Mouse (Mus musculus) natural killer cell, adult 2 months (primary cell): Measurements from ENCODE around the gene Kars.

Source experiments
- DNase-seq, 2 experiments: peaks; one replicate each; pipeline ENCODE4 v3.0.0; 2022; ENCODE audit warnings: low spot score in 2 of 2

Gene Kars

DNA sequence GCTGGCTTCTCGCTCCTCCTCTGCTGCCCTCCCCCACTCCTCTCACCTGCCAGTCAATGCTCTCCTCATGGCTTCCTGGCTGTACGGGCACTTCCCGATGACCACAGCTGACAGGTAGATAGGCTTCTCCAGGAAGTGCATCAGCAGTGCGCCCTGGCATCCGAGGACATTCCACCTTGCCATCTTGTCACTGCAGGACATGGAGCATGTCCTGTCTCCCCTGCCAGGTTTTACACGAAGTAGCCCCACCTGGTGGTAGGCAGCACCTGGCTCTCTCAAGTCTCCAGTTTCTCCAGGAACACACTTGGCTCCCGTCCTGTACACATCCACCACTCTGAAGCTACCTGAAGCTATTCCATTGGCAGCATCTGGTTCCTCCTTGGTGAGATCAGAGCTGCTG, 29.0 kb downstream of the Kars start:
- DNase-seq = no peak

DNA sequence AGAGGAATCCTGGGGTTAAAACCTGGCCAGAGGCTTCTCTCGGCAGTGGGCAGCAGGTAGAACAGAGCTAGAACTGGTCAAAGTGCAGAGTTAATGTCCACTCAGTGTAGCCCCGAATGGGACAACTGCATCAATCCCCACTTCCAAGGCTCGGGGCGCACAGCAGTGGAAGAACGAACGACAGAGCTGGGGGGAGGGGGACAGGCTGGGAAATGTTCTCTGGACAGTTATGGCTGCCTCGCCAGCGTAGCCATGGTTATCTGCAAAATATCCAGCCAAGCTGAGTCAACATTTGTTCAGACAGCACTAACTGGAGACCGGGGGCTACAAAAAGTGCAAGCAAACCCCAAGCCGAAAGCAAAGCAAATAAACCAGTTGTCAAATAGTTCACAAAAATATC, 33.0 kb downstream of the Kars start:
- no peak for DNase-seq

DNA sequence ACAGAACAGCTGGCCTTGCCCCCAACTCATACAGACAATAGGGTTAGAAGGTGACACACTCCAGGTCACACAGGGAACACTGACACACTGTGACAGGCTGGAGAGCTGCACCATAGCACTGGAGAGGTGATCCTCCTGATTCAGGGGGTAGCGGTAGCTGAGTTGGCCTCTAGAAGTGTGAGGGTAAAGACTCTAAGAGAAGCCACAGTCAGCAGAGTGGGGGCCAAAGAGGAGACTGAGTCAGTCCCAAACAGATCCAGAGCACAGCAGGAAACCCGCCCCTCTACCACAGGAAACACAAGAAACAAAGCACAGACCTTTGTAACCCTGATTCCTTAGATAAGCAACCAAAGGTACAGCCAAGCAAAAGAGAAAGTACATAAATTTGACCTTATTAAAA, 34.8 kb downstream of the Kars start:
- DNase-seq = no peak

DNA sequence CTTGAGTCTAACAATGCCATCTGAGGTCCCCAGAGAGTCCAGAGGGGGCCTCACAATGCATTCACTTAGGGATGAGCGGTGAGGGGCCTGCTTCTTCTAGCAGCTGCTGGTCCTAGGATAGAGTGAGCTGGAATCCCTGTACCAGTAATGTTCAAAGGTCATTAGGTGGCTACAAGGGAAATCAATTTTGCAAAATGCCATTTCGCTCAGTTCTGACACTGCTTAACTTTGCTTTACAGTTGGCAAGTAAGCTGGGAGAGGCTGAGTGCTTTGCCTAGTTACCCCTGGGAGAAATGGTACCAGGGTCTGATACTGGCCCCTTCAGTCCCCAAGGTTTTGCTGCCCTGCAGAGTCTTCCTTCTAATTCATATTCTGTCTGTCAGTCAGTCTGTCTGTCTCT, 35.4 kb downstream of the Kars start:
- no peak for DNase-seq

DNA sequence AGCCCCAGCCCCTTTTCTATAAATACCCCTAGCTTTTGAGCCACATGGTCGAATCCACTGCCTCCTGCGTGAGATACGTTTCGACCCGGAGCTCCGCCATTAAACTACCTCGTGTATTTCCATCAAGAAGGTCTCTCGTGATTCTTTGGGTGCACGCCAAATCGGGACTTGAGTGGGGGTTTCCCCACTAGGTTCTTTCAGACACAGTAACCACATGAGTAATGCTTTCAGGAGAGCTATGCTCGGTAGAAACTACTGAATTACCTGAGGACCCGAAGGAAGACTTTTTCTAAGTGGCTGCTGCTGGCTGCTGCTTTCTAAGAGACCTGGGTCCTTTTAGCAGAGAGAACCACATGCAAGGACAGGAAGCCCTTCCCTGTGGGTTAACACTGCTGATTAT, 37.0 kb downstream of the Kars start:
- no peak for DNase-seq

DNA sequence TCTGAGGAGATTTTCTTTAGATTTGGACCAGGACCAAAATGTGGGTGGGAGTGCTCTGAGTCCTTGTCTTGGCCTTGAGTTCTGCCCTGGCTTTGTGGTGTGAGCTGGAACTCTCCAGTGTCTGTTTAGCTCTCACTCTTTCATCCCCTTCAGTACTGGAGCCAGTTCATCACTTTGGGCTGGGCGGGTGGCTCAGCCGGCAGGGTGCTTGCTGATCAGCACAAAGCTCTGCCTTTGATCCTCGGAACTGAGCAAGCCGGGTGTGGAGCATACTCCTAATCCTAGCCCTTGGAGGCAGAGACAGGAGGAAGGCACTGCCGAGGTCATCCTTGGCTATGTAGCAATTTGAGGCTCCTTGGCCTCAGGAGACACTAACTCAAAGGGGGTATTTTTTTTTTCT, 42.1 kb downstream of the Kars start:
- no peak for DNase-seq

DNA sequence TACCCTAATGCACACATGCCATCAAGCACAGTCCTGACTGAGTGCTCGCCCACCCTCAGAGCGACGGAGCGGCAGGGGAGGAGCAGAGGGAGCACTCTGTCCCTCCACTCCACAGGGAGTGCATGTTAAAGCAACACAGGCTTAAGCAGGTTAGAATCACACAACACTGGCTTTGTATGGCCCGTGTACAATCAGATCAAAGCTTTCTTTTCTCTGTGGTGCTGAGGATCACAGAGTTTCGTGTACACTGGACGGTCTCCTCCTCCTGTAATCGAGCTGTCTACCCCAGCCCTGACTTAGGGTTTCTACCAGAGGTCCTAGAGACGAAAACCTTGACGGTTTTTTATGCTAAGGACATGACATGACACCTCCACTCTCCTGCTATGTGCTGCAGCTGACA, 42.6 kb downstream of the Kars start:
- no peak for DNase-seq

DNA sequence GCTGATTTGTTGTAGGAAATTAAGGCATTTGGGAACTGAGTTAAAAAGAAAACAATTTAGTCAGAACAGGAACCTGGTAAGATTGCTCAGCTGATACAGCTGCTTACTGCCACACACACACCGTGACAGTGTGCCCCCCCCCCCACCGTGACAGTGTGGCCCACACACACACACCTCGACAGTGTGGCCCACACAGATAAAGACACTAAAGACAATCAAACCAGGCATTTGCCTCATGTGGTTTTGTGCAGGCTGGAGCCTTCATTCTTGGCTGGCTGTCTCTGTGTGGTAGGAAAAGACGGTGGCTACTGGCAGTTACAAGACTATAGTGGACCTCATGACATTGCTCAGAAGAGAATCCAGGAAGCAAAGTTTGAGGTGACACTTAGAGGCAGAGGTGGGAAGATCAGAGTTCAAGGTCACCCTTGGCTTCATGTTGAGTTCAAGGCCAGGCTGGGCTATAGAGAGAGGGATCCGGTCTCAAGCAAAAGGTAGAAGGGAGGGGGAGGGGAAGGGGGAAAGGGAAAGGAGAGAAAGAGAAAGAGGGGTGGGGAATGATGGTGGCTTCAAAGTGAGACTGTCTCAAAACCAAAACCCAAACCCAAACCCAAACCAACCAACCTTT, 43.8 kb downstream of the Kars start:
- no peak for DNase-seq

DNA sequence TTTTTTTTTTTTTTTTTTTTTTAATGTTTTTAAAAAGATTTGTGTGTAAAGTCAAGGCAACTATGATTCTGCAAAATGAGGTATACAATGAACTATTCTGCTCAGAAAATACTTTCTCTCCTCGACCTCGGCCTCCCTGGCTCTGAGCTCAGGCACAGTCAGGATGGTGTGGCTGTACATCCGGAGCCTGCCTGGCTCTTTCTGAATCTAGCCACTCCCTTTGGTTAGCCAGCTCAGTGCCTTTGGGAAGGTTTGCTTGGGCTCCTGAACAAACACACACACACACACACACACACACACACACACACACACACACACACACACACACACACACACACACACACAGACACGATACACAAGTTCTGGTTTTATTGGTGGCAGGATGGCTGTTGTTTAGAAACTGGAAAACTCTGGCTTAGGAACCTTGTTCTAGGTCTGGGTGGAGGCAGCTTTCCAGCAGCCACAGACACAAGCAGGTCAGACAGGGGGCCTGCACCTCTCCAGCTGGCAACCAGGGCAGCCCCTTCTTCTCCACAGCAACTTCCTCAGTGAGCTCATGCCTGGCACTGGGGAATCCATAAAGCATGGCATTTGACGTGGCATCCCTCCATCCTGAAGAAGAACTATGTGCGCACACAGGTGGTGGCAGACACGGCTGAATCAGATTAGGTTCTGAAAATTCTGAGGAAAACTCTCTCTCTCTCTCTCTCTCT, 46.1 kb downstream of the Kars start:
- DNase-seq = no peak

DNA sequence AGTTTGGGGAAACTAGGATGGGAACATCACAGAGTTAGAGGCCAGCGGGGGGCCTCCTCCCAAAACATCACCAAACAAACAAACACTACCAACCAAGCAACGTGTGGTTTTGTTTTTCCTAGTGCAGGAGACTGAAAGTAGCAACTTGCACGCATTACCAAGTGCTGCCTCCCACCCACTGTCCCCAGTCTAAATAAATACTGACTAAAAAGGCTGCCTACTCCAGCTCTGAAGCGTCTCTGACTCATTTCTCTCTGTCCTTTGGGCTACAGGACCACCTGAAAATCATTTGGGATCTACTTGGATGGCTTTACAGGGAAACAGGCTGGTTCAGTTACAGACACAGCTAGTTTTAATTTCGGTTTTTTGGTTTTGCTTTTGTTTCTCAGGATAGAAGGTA, 46.8 kb downstream of the Kars start:
- no peak for DNase-seq

DNA sequence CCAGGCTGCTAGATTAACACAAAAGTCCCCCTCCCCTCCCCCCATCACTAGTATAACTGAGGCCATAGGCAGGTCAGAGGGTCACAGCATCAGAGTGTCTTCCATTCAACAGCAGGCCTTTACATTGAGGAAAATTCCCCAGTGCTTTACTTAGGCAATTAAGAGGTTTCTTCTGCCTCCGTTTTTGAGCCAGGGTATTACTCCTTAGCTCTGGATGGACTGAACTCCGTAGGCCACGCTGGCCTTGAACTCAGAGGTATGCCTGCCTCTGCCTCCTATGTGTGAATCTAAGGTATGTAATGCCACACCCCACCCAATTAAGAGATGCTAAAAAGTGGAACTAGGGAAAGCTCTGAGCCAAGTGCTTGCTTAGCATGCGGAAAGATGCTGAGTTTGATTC, 47.6 kb downstream of the Kars start:
- no peak for DNase-seq

DNA sequence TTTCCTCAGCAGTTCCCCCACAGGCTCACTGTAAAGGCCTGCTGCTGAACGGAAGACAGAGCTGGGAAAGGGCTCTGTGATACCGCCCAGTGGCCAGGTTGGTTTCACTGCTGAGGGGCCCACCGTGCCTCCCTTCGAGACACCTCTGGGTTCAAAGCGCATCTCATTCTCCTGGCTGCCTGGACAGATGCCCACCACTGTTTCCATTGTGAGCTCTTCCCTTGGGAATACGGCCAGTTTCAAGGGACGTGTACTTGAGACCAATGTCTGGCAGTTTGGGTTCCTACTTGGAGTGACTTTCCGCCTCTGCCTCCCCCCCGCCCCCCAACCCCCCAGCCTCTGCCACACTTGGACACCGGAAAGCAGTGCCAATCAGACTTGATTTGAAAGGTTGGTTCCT, 48.0 kb downstream of the Kars start:
- DNase-seq = no peak

DNA sequence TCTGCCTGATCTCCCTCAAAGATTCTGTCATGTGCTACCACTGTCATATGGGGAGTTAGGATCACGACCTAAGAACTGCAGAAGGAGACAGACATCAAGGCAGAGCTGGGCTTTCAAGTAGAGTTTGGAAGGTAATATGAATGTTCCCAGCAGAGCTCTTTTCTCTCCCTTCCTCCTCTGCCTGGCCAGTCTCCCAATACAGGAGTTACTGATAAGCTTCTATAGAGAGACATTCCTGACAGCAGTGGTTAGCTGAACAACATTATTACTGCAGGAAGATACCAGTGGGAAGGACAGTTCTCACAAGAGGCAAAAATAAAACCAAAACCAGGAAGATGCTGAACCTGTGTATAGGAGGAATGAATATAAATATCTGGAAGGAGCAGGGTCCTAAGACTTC, 48.5 kb downstream of the Kars start:
- no peak for DNase-seq

DNA sequence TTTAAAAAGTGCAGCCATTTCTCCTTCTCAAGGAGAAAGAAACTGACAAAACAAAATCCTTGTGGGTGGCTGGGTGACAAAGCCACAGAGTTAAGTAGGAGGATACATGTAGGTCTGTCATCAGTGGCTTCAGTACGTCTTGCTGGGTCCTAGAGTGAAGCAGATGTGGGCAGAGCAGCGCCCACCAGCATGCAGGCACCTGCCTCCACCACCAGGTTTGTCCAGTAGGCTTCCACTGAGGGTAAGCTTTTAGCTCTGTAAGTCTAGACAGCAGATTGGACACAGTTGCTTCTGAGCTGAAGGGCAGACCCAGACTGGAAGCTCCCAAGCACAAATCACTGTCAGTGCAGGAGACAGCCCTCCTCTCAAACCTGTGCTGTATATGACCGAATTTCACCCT, 49.8 kb downstream of the Kars start:
- DNase-seq = peak in 1 of 2 experiments; percentile 9

DNA sequence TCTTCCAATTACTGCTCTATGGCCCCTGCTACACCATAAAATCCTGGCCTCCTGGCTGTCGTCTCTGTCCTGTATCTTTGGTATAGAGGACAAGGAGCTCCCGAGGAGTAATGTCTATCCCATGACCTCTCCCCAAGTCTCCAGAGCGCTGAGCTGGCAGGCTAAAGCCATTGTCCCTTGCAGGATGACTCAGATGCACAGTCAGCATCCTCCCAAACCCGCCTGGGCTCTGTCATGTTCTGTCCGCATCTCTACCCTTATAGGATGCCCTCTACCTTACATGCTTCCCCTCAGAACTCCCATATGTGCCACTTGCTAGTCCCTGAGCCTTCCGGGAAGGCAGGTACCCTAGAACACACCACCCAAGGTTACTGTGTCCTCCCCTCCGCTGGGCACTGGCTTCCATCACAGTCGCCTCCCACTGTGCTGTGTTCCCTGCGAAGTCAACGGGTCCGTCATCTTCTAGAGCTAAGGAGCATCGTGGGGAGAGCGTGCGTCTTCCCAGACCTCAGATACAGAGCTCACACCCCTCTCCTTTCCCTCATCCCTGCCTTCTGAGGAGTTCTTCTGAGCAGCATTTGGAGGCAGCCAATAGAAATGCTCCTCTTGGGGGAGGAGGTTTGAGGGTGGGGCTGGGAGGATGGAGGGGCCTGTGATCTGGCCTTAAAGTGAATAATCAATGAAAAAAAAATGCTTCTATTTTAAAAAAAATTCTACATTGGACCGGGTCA, 50.4 kb downstream of the Kars start:
- DNase-seq = no peak

DNA sequence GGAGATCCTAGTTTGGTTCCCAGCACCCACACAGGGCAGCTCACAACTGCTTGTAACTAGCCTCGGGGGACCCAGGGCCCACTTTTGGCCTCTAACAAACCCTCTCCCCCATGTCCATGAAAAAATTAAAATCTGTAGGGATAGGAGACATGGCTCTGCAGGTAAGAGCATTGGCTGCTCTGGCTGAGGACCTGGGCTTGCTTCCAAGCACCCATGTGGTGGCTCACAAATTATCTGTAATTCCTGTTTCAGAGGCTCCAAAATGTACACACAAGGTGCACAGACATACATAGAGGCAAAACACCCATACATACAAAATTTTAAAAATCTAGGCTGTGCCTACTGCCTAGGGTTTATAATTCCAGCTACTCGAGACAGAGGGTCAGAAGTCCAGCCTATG, 53.9 kb downstream of the Kars start:
- DNase-seq = no peak

DNA sequence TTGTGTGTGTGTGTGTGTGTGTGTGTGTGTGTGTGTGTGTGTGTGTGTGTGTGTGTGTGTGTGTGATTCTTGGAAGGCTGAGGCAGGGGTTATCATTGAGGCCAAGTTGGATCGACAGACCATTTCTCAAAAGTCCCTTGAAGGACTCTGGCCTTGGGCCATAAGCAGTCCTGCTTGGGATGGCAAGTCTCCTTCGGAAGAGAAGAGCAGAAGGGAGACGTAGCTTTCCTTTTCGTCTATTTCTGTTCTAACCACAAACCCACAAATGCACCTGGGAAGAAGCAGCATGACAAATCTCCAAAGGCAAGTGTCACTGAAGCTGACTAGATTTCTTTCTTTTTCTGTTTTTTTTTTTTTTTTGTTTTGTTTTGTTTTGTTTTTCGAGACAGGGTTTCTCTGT, 55.2 kb downstream of the Kars start:
- no peak for DNase-seq

DNA sequence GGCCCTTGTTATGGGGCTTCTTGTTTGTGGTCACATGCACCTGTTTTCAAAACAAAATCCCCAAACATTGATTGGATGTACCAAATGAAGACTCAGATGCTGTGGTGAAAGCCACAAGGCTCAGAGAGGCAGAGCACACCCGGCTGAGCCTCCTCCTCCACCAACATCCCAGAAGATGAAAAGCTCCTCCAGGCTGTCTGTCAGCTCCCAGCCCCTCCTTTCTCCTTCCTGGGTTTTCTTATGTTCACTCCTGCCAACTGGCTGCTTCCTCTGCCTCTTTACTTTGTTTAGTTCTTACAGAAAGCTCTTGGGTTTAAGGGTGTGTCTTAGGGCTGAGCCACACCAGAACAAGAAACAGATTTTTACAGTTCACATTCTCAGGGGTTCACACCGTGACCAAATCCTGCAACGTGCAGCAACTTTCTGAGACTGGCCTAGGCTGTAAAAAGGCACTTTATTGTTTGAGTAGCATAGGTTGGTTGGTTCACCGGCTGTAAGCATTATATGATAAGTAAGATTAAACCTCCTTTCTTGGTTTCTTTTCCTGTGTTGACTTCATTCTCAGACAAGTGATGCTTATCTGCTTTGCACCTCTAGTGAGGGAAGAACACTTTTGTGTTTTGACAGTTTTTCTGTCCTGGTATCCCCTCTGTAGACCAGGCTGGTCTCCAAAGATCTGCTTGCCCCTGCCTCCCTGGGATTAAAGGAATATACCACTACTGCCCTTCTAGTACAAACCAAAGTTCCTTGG, 56.1 kb downstream of the Kars start:
- no peak for DNase-seq

DNA sequence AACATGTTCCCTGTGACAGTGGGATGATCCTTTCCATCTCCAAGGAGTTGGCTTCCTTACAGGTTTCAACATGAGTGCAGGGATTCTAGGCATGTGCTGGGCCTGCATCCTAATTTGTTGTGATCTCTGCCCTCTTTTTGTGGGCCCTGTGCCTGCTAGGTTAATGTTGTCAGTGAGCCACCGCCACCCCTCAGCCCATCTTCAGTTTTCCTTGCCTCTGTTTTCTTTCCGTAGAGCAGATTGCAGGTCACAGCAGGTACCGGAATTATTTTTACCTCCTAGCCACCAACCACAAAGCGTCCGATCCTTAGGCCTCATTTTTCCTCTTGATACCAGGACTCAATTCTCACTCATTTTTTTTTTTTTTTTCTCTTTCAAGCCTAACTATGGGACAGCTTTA, 59.2 kb downstream of the Kars start:
- no peak for DNase-seq

DNA sequence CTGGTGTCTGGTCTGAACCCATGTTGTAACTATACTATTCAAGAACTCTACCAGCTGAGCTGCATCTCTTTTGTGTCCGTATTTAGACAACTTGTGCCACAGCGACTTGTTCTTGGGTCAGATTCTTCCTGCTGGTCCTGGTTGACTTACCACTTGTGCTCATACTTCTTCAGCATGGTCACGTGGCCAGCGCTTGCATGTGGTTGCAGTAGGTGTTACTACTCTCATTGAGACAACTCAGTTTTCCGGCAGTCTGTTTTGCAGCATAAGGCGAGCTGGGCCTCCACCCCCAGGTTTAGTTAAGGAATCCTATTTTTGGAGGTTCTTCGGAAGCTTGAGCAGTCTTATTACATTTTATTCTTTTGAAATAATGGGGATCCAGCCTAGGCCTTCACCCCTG, 59.8 kb downstream of the Kars start:
- peak; percentile 27 to 57 for DNase-seq

DNA sequence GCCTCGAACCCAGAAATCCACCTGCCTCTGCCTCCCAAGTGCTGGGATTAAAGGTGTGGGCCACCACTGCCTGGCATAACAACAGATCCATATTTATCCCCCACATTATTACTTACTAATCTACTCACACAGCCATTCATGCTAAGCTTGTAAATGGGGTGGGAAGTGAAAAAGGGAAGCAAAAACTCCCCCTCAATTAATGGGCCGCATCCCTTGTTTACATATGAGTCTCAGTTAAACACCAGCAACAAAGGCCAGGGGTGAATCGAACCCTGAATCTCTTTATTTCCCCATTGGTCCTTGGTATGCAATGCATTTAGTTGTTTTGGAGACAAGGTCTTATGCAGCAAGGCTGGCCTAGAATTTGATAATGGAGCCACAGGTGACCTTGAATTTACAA, 60.3 kb downstream of the Kars start:
- peak in 1 of 2 experiments; percentile 9 for DNase-seq

DNA sequence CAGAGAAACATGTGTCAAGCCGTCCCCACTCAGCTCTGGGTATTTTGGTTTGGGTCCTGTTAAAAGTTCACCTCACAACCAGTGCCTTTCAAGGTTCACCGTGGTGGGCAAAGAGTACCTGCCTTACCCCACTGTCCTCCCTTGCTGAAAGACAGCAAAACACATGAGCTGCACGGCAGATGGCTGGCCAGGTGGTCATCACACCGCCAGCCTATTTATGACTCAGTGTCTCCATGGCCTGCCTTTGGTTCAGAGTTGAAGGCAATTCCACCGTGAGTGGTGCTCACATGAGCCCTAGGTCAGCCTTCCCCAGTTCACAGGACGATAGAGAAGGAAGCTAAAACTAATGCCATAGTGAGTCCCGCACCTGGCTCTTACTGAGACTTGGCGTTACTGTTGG, 63.2 kb downstream of the Kars start:
- no peak for DNase-seq

DNA sequence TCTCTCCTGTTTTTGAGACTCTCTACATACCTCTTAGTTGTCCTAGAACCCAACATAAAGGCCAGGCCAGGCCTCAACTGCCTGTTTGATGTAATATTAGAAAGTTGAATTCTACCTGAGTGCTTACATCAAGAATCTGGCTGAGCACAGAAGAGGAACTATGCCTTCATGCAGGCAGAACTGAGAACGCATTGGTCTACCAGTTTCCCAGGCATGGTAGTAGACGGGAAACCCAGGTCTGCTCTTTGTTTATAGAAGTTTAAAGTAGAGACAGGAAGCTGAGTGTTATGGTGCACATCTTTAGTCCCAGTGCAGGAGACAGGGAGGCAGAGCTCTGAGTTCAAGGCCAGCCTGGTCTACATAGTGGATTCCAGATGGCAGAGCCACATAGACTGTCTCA, 64.0 kb downstream of the Kars start:
- DNase-seq = peak in 1 of 2 experiments; percentile 17
